Mouse (Mus musculus): ENCODE measurements around the gene Gfral.

Gfral gene

GRCm38 (mm10) chr9:76122888-76123287 is 90.6 kb downstream of the Gfral start:
- DNase-seq: peak; percentile 55

Measured in cerebellum, adult 8-10 months (tissue).